Mouse (Mus musculus): ENCODE data around the gene Scin. TPM values are rescaled to one million over a fixed set of nuclear protein-coding genes. Genes with fewer than 3 reads are reported as not detected.

Scin gene
- polyA plus RNA-seq, 1 experiment from 2014 or later = 46.1 TPM

GRCm38 (mm10) chr12:40139484-40140245, 5.6 kb upstream of the Scin start:
- no peak overlapping the region for H3K4me3 ChIP-seq (replicated peaks)
- no peaks in the 10 kb centered on the region for H3K27me3 ChIP-seq (replicated peaks)
- peak; percentile 90 for ATAC-seq
- no peaks in the 10 kb centered on the region for H3K9me3 ChIP-seq
- H3K4me1 ChIP-seq (replicated peaks) = no peaks in the 10 kb centered on the region
- H3K27ac ChIP-seq = peak overlapping the region; percentile 13; the same call in 1 of the 2 replicates
- WGBS = 64% methylated on average over 8 of the region's 8 CpGs
- H3K36me3 ChIP-seq = no peaks in the 10 kb centered on the region
- no peak overlapping the region for H3K9ac ChIP-seq
- H3K4me2 ChIP-seq (replicated peaks) = no peak overlapping the region

GRCm38 (mm10) chr12:40134529-40134928, 501 bp upstream of the Scin start:
- Histone ChIP-seq H3K4me2 (replicated peaks) (peak overlapping the region; percentile 81), H3K4me1 (replicated peaks) (no peaks in the 10 kb centered on the region), H3K27me3 (replicated peaks) (no peaks in the 10 kb centered on the region), H3K27ac (no peak overlapping the region), H3K4me3 (replicated peaks) (no peak overlapping the region), H3K9ac (no peak overlapping the region), H3K36me3 (no peaks in the 10 kb centered on the region), H3K9me3 (no peaks in the 10 kb centered on the region)
- ATAC-seq = peak; percentile 13; the same call in 1 of the 2 replicates
- whole genome bisulfite sequencing = 53% methylated on average over 11 of the region's 11 CpGs

GRCm38 (mm10) chr12:40133194-40133572, 845 bp downstream of the Scin start:
- 0 out of 2 replicates have a peak, but pooled peaks have one; percentile 3 for ATAC-seq
- Histone ChIP-seq H3K36me3 (no peaks in the 10 kb centered on the region), H3K4me2 (replicated peaks) (peak overlapping the region; percentile 81), H3K4me3 (replicated peaks) (peak overlapping the region; percentile 44), H3K9ac (no peak overlapping the region), H3K4me1 (replicated peaks) (no peaks in the 10 kb centered on the region), H3K27ac (no peak overlapping the region), H3K27me3 (replicated peaks) (no peaks in the 10 kb centered on the region), H3K9me3 (no peaks in the 10 kb centered on the region)
- WGBS = 13% methylated on average over 10 of the region's 10 CpGs

DNA sequence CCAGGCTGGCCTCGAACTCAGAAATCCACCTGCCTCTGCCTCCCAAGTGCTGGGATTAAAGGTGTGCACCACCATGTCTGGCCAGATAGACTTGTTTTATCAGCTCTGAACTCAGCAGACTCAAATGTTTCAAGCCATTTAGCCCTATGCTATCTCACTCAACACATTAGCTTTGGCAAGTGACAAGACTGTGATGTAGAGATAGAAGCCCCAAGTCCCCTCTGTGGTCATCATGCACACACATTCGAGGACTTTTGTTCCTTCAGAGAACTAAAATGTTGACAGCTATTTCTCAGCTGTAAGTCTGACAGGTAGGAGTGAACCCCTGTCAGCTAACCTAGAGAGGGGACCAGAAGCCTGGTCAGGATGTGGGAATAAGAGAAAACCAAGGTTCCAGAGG, 15.2 kb downstream of the Scin start:
- Histone ChIP-seq H3K4me2 (replicated peaks) (no peak overlapping the region), H3K27ac (no peak overlapping the region), H3K4me3 (replicated peaks) (no peak overlapping the region), H3K9me3 (no peaks in the 10 kb centered on the region), H3K9ac (no peak overlapping the region), H3K36me3 (no peaks in the 10 kb centered on the region), H3K27me3 (replicated peaks) (no peaks in the 10 kb centered on the region), H3K4me1 (replicated peaks) (no peaks in the 10 kb centered on the region)
- ATAC-seq = no peak
- WGBS = 77% methylated on average over 2 of the region's 2 CpGs

DNA sequence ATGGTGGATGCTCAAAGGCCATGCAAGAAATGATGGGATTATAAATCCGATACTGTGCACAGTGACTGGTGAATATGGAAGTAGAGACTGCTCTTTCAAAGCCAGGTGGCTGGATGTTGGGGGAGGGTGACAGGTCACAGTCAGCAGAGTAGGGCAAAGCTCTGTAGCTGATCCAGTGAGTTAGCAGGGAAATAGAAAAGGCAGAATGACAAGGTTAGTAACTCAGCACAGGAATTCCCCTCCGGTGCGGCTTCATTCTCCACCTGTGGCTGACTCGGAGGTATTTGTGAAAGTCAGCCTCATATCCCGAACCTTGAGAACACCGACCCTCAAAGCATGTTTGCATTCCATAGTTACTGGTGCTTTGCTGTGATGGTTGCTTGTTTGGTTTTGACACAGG, 17.0 kb downstream of the Scin start:
- no peak overlapping the region for H3K27ac ChIP-seq
- no peak overlapping the region for H3K9ac ChIP-seq
- WGBS = 88% methylated on average over 6 of the region's 6 CpGs
- no peak for ATAC-seq
- H3K27me3 ChIP-seq (replicated peaks) = no peaks in the 10 kb centered on the region
- no peak overlapping the region for H3K4me3 ChIP-seq (replicated peaks)
- H3K36me3 ChIP-seq = no peaks in the 10 kb centered on the region
- no peak overlapping the region for H3K4me2 ChIP-seq (replicated peaks)
- H3K4me1 ChIP-seq (replicated peaks) = no peaks in the 10 kb centered on the region
- no peaks in the 10 kb centered on the region for H3K9me3 ChIP-seq

DNA sequence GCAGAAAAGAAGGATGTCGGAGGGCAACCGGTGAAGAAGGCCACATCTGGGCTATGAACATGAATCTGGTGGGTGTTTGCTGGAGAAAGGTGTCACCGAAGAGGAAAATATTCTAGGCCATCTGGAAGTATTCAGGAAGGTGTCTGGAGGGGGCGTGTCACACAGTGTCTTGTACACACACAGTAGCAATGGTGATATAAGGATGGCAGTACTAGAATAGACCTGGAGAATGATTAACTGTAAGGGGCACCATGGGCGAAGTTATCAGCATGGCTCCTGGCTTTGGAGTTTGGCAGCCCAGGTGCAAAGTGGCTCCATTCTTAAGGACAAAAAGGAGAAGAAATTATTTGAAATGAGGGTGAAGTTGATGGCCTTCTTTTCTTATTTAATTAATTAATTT, 17.8 kb downstream of the Scin start:
- no peaks in the 10 kb centered on the region for H3K9me3 ChIP-seq
- no peaks in the 10 kb centered on the region for H3K27me3 ChIP-seq (replicated peaks)
- H3K4me3 ChIP-seq (replicated peaks) = no peak overlapping the region
- H3K4me1 ChIP-seq (replicated peaks) = no peaks in the 10 kb centered on the region
- H3K4me2 ChIP-seq (replicated peaks) = no peak overlapping the region
- H3K36me3 ChIP-seq = no peaks in the 10 kb centered on the region
- H3K27ac ChIP-seq = no peak overlapping the region
- peak; percentile 64; the same call in 1 of the 2 replicates for ATAC-seq
- H3K9ac ChIP-seq = no peak overlapping the region
- 77% methylated on average over 5 of the region's 5 CpGs for WGBS

DNA sequence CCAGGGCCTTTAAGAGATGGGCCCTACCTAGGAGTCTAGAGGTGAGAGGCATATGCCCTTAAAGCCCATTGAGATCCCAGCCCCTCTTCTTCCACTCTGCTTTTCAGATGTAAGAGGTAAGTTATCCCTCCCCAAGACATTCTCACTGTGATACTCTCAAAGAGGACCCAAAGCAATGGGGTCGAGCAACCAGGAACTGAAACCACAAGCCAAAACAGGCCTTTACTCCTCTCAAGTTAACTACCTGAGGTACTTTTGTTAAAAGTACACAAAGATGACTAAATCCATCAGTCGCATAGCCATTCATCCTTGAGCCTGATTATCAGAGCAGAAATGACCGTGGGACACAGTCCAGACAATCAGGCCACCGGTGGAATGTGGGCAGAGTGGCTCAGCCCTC, 19.1 kb downstream of the Scin start:
- Histone ChIP-seq H3K27me3 (replicated peaks) (no peaks in the 10 kb centered on the region), H3K4me1 (replicated peaks) (no peaks in the 10 kb centered on the region), H3K27ac (no peak overlapping the region), H3K9me3 (no peaks in the 10 kb centered on the region), H3K9ac (no peak overlapping the region), H3K4me3 (replicated peaks) (no peak overlapping the region), H3K36me3 (no peaks in the 10 kb centered on the region), H3K4me2 (replicated peaks) (no peak overlapping the region)
- 85% methylated on average over 4 of the region's 4 CpGs for WGBS
- no peak for ATAC-seq

DNA sequence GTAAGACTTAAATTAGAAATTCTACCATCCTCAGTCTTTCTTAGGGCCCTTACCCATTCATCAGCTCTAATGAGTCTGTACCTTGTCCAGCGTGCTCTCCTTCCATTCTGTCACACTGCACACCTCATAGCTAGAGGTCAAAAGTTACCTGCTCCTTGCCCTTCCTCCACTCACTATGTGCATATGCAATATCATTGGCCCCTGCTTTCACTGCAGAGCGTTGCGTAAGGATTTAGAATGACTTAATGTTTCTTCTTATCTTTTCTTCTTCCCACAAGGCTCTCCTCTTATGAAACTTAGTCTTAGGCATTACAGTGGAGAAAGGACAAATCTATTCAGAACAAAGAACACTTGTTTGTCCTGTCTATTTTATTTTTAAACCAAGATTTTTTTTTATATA, 20.0 kb downstream of the Scin start:
- Histone ChIP-seq H3K9ac (no peak overlapping the region), H3K4me3 (replicated peaks) (no peak overlapping the region), H3K27me3 (replicated peaks) (no peaks in the 10 kb centered on the region), H3K27ac (no peak overlapping the region), H3K36me3 (no peaks in the 10 kb centered on the region), H3K4me1 (replicated peaks) (no peaks in the 10 kb centered on the region), H3K9me3 (no peaks in the 10 kb centered on the region), H3K4me2 (replicated peaks) (no peak overlapping the region)
- 59% methylated on average over 3 of the region's 3 CpGs for WGBS
- ATAC-seq = peak; percentile 95

DNA sequence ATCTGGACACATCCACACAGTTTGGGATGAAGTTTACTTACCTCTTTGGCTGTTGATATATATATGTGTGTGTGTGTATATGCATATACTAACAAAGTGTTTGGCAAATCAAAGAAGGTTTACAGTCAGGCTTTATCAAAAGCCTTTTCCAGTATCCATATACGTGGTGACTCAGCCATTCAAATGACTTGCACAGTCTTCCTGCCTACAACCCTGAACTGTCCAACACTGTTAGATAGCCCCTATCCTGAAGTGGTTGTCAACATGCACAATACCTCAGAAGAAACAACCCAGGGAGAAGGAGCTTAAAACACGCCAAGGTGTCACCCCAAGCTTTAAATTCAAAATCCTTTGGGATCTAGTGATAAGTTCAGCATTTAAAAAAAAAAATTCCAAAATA, 20.4 kb downstream of the Scin start:
- H3K9ac ChIP-seq = no peak overlapping the region
- H3K36me3 ChIP-seq = no peaks in the 10 kb centered on the region
- H3K4me3 ChIP-seq (replicated peaks) = no peak overlapping the region
- peak; percentile 50 for ATAC-seq
- 72% methylated on average over 2 of the region's 2 CpGs for WGBS
- H3K4me1 ChIP-seq (replicated peaks) = no peaks in the 10 kb centered on the region
- no peaks in the 10 kb centered on the region for H3K9me3 ChIP-seq
- no peak overlapping the region for H3K4me2 ChIP-seq (replicated peaks)
- no peak overlapping the region for H3K27ac ChIP-seq
- H3K27me3 ChIP-seq (replicated peaks) = no peaks in the 10 kb centered on the region

DNA sequence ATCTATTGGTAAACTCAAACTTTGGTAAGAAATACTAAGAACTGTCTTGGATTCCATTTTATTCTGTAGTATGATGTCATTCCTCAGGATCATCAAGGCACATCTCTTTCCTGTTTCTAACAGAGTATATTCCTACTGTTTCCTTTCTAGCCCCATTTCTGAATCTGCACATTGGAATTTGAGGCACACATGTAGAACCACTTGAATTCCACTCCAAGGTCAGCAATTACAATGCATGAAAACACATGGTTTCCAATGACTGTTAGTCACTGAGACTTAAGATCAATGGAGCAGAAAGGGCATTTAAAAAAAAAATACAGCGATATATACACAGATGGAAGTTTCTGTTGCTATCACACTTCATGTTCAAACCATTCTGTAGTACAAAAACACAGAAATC, 24.8 kb downstream of the Scin start:
- Histone ChIP-seq H3K27ac (no peak overlapping the region), H3K9ac (no peak overlapping the region), H3K4me2 (replicated peaks) (no peak overlapping the region), H3K36me3 (no peaks in the 10 kb centered on the region), H3K9me3 (no peaks in the 10 kb centered on the region), H3K4me3 (replicated peaks) (no peak overlapping the region), H3K27me3 (replicated peaks) (no peaks in the 10 kb centered on the region), H3K4me1 (replicated peaks) (no peaks in the 10 kb centered on the region)
- 86% methylated on average over 1 of the region's 1 CpGs for WGBS
- no peak for ATAC-seq

GRCm38 (mm10) chr12:40108143-40108542, 25.9 kb downstream of the Scin start:
- Histone ChIP-seq H3K4me3 (replicated peaks) (no peak overlapping the region), H3K9me3 (no peaks in the 10 kb centered on the region), H3K27ac (no peak overlapping the region), H3K4me2 (replicated peaks) (no peak overlapping the region), H3K9ac (no peak overlapping the region), H3K4me1 (replicated peaks) (no peaks in the 10 kb centered on the region), H3K36me3 (no peaks in the 10 kb centered on the region), H3K27me3 (replicated peaks) (no peaks in the 10 kb centered on the region)
- no peak for ATAC-seq
- WGBS = 56% methylated on average over 2 of the region's 2 CpGs

GRCm38 (mm10) chr12:40106874-40107273, 27.2 kb downstream of the Scin start:
- H3K4me3 ChIP-seq (replicated peaks) = no peak overlapping the region
- no peaks in the 10 kb centered on the region for H3K36me3 ChIP-seq
- no peak overlapping the region for H3K4me2 ChIP-seq (replicated peaks)
- H3K27ac ChIP-seq = no peak overlapping the region
- ATAC-seq = peak; percentile 86
- H3K4me1 ChIP-seq (replicated peaks) = no peaks in the 10 kb centered on the region
- no peaks in the 10 kb centered on the region for H3K27me3 ChIP-seq (replicated peaks)
- no peak overlapping the region for H3K9ac ChIP-seq
- H3K9me3 ChIP-seq = no peaks in the 10 kb centered on the region
- 25% methylated on average over 5 of the region's 5 CpGs for WGBS

DNA sequence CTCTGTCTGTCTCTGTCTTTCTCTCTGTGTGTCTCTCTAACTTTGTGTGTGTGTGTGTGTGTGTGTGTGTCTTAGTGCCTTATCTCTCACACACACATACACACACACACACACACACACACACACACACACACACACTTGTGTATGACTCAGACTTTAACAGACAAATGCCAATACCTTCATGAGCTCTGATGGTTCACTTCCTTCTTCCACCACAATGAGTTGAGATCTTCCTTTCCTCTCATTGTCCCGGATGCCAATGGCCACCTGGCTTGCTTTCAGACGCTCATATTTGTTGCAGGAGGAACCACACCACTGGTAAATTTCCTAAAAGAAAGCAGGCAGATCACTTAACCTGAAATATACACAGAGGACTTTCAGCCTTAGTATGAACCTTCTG, 29.3 kb downstream of the Scin start:
- no peak overlapping the region for H3K4me3 ChIP-seq (replicated peaks)
- no peak overlapping the region for H3K27ac ChIP-seq
- no peaks in the 10 kb centered on the region for H3K4me1 ChIP-seq (replicated peaks)
- H3K9me3 ChIP-seq = no peaks in the 10 kb centered on the region
- no peaks in the 10 kb centered on the region for H3K27me3 ChIP-seq (replicated peaks)
- no peak overlapping the region for H3K4me2 ChIP-seq (replicated peaks)
- H3K9ac ChIP-seq = no peak overlapping the region
- H3K36me3 ChIP-seq = no peaks in the 10 kb centered on the region
- WGBS = 77% methylated on average over 2 of the region's 2 CpGs
- ATAC-seq = no peak

Measured in intestine, embryonic 15.5 days (tissue).